Mouse (Mus musculus) megakaryocyte, embryonic 14.5 days (primary cell): ENCODE measurements at regions not wholly inside any gene's neighbourhood (a gene's known extent, or its start where the extent isn't known, plus 50 kb on each side); places are given as distances from the start of the nearest gene placed in this dataset.
A peak's percentile ranks its signal among the peaks of the same experiment; 100 is the strongest.

Experiments
- H3K27me3 ChIP-seq: replicated peaks from 2 replicates; pipeline ENCODE3; 2012; ENCODE audit warnings: inconsistent platforms
- H3K36me3 ChIP-seq: replicated peaks from 2 replicates; pipeline ENCODE3; 2012; ENCODE audit warnings: low read length, inconsistent platforms, mixed read lengths
- H3K4me1 ChIP-seq: 2 replicates; pipeline ENCODE4 v1.6.1; 2012; ENCODE audit warnings: inconsistent platforms
- H3K4me3 ChIP-seq: replicated peaks from 2 replicates; pipeline ENCODE3; 2012; ENCODE audit warnings: moderate library complexity, mild to moderate bottlenecking, inconsistent platforms
- H3K9me3 ChIP-seq: 2 replicates; pipeline ENCODE4 v1.6.1; 2012; ENCODE audit warnings: inconsistent platforms
- FLI1 ChIP-seq: IDR thresholded peaks from 2 replicates; pipeline ENCODE4 v1.6.1; 2012; ENCODE audit warnings: low read length, inconsistent platforms, mixed read lengths
- GATA1 ChIP-seq: IDR thresholded peaks from 3 replicates; pipeline ENCODE4 v1.6.1; 2012; ENCODE audit warnings: mixed read lengths, low read length, inconsistent platforms, borderline replicate concordance

DNA sequence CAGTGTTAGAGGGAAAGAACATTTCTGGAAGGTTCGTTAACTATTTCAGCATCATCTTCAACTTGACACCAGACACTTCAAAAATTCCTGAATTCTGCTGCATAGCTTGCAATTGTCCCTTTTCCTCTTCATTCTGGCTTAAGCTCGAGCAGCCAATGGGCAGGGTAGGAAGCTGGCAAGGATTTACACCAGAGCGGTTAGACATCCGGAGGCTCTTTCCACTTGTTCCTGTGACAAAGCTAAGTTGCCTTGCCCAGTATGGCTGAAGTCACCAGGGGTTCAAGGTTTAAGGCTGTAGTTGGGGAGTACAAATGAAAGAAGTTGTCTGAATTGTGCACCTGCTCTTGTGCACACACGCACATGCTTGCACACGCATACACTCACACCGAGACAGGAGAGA lies 206.8 kb upstream of the Serp2 start:
- Histone ChIP-seq H3K4me1 (peaks cover 50% of the 10 kb centered on the region), H3K4me3 (no peak overlapping the region), H3K27me3 (peaks cover 72% of the 10 kb centered on the region), H3K9me3 (no peaks in the 10 kb centered on the region), H3K36me3 (no peaks in the 10 kb centered on the region)
- no peak for TF ChIP-seq FLI1
- no peak for TF ChIP-seq GATA1

DNA sequence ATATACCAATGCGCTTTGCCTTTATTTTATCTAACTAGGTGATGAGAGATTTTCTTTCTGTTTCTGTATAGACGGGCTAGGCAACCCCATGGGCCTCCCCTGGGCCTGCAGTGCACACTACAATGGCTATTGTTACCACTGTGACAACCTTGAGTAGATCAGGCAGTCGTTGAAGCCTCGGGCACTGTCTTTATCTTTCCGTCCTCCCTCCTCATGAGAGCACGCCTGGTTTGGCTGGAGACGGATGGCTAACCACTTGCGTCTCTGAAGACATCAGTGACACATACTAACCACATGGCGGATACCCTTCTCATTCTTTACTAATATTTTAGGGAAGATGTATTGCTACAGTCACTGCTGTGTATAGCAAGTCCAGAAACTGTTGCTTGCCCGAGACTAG lies 206.1 kb upstream of the Serp2 start:
- peaks cover 50% of the 10 kb centered on the region for H3K4me1 ChIP-seq
- peak overlapping the region; percentile 16 for H3K4me3 ChIP-seq
- no peaks in the 10 kb centered on the region for H3K36me3 ChIP-seq
- TF ChIP-seq GATA1 = no peak
- TF ChIP-seq FLI1 = no peak
- H3K9me3 ChIP-seq = no peaks in the 10 kb centered on the region
- peaks cover 70% of the 10 kb centered on the region for H3K27me3 ChIP-seq

DNA sequence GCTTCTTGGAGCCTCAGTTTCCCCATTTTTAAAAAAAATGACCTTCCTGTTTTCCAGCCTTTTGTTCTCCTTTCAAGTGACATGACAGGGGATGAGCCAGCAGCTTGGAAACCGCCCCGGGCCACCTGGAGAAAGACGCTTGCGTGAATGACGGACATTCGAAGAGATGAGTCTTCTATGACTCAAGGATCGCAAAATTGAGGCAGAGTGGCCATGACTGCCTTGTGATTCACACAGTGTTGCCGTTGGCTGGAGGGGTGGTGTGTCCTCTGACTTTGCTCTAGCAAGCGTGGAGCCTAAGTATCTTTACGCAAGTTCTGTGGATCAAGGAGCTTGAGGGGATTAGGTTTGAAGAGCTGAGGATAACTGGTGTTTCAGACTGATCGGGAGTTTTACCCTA lies 205.0 kb upstream of the Serp2 start:
- no peaks in the 10 kb centered on the region for H3K36me3 ChIP-seq

DNA sequence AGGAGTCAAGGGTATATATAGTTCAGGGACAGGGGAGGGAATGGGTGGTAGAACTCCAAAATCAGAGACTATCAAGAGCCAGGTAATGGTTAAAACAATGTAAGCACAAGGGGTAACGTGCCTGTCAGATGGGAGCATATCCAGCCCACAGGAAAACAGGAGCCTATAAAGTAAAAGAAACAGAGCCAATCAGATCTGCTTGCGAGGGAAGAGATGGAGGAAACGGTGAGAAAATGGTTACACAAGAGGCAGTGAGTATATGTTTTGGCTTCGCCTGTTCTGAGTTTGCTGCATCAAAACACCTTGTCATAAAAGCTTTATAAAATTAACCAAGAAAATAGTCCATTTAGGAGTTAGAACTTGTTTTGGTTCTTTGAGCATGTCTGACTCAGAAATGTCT lies 204.6 kb upstream of the Serp2 start:
- no peak for TF ChIP-seq GATA1
- TF ChIP-seq FLI1 = no peak
- Histone ChIP-seq H3K9me3 (no peaks in the 10 kb centered on the region), H3K4me3 (no peak overlapping the region)

More for the DNA sequence above, 205.0 kb upstream of the Serp2 start:
- Histone ChIP-seq H3K4me3 (no peak overlapping the region), H3K4me1 (peaks cover 50% of the 10 kb centered on the region), H3K9me3 (no peaks in the 10 kb centered on the region), H3K27me3 (peaks cover 62% of the 10 kb centered on the region)
- TF ChIP-seq FLI1 (no peak), GATA1 (no peak)

DNA sequence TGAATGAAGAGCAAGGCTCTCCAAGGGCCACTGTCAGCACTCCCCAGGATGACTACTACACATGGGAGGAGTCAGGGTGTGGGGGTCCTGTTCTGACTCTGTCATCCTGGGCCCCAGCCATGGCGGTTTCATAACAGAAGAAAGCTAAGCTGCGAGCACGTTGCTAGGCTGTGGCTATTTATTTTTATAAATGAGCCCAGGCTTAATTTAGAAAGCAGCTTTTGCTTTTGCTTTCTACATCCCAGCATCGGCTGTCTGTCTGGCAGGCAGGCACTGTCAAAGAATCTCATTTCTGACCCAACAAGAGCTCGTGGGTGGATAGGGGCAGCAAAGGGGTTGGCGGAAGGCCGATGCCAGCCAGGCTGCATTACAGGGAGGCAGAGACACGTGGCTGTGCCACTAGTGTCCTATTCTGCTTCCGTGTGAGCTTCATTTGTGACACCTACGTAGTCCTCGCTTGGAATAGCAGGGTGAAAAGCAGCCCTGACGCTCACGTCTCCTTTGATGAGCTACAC lies 203.9 kb upstream of the Serp2 start:
- Histone ChIP-seq H3K4me3 (peak overlapping the region; percentile 42), H3K36me3 (no peaks in the 10 kb centered on the region), H3K27me3 (peaks cover 54% of the 10 kb centered on the region), H3K4me1 (peaks cover 54% of the 10 kb centered on the region), H3K9me3 (no peaks in the 10 kb centered on the region)
- TF ChIP-seq GATA1 = no peak
- no peak for TF ChIP-seq FLI1

More for the DNA sequence above, 204.6 kb upstream of the Serp2 start:
- Histone ChIP-seq H3K36me3 (no peaks in the 10 kb centered on the region), H3K27me3 (peaks cover 58% of the 10 kb centered on the region), H3K4me1 (peaks cover 50% of the 10 kb centered on the region)

DNA sequence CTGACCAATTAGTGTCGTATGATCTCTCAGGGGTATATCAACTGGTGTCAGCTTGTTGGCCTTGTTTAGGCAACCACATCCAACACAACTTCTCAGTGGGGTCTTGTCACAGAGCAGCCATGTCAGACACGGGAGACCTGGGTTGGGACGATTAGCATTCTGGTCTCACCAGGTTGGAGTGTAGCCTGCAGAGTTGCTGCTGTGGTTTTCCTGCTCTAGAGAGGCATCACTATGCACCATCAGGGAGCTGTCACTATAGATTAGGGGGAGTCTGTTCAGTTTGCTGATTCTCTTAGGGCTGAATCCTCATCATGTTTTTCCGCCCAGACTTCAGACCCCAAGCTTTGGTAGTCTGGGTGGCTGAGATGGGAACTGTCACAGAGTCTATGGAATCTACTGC lies 202.7 kb upstream of the Serp2 start:
- H3K4me3 ChIP-seq = no peak overlapping the region
- H3K9me3 ChIP-seq = no peaks in the 10 kb centered on the region
- peaks cover 44% of the 10 kb centered on the region for H3K4me1 ChIP-seq
- no peaks in the 10 kb centered on the region for H3K36me3 ChIP-seq
- TF ChIP-seq FLI1 = no peak
- TF ChIP-seq GATA1 = no peak
- H3K27me3 ChIP-seq = peaks cover 49% of the 10 kb centered on the region

DNA sequence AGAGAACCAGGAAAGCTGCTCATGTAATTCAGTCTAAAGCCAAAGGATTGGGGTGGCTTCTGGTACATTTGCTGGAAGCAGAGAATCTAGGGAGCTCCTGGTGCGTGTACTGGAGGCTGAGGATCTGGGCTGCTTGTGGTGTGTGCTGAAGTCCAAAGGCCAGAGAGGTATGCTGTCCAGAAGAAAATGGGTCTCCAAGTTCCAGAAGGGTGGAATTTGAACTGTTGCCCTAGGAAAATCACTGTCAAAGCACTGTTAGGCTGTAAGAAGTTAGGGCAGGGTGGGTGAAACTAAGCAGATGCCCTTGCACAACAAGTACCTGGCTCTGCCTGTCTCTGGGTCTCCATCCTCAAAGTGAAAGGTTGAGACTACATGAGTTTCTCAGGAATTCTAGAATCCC lies 201.9 kb upstream of the Serp2 start:
- TF ChIP-seq FLI1 (no peak), GATA1 (no peak)
- H3K27me3 ChIP-seq = peaks cover 41% of the 10 kb centered on the region
- H3K36me3 ChIP-seq = no peaks in the 10 kb centered on the region
- H3K4me1 ChIP-seq = peaks cover 36% of the 10 kb centered on the region
- H3K9me3 ChIP-seq = no peaks in the 10 kb centered on the region
- no peak overlapping the region for H3K4me3 ChIP-seq

DNA sequence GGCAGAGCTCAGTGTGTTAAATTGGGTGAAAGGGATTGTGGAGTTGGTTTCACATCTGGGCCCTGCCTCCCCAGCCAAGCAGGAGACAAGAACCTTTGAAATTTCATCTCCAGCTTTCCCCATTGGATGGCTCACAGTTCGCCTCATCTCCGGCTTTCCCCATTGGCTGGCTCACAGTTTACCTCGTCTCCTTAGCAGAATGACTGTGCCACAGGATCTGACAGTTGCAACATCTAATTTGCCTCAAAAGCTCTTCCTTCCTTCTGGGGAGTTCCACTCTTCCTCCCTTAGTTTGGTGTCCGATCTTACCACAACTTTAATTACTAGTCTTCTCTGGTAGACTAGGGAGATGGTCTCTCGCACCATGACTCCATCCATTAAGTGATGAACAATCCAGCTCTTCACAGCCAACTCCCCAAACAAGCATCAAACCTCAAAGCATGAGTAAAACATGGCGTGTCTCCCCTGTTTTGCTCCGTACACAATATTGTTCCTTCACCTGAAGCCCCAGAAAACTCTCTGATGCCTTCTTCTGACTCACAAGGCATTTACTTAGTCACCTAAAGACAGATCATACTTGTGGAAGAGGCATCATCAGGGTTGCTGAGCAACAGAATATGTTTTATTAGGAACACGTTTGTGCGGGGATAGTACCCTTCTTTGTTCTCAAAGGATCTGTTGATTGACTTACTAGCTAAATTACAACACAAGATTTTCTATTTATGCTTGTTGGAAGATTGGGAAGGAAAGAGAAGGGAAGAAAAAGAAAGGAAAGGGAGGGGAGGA lies 199.1 kb upstream of the Serp2 start:
- Histone ChIP-seq H3K36me3 (no peaks in the 10 kb centered on the region), H3K4me1 (peaks cover 14% of the 10 kb centered on the region), H3K9me3 (no peaks in the 10 kb centered on the region), H3K4me3 (no peak overlapping the region), H3K27me3 (peaks cover 38% of the 10 kb centered on the region)
- TF ChIP-seq GATA1 (no peak), FLI1 (no peak)

DNA sequence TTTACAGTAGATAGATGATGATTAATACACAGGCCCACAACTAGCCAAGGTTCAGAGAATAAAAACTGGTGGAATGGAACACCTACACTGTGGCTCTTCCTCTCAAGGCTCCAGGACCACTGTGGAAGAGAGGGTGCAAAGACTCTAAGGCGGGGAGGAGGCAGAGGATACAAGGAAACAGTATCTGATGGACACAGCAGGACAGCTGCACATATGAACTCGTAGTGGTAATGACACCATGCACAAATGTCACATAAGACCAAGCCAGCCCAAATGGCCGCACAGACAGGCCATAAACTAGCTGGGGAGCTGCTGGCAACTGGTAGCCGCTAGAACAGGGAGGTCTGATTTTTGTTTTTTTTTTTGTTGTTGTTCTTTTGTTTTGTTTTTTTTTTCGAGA lies 197.0 kb upstream of the Serp2 start:
- no peaks in the 10 kb centered on the region for H3K36me3 ChIP-seq
- TF ChIP-seq FLI1 (no peak), GATA1 (no peak)
- H3K9me3 ChIP-seq = no peaks in the 10 kb centered on the region
- H3K4me3 ChIP-seq = no peak overlapping the region
- peaks cover 27% of the 10 kb centered on the region for H3K27me3 ChIP-seq
- peaks cover 5% of the 10 kb centered on the region for H3K4me1 ChIP-seq

DNA sequence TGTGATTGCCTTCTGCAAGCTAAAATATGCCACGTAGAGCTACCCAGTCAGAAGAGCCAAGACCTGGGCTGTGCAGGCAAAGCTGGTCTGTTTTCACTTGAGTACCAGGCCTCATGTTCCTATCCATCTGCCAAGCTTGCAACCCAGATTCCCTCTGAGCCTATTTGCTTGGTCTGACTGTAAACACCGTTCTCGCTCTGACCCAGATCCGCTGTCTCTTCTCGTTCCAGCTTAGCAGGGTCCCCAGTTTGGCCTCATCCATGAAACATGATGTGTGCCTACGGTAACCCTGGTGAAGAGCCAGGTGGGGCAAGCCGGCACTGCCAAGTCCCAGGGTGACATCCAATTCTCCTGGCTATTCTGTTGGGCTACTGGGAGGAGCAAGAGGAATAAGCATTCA lies 192.5 kb upstream of the Serp2 start:
- TF ChIP-seq FLI1 (no peak), GATA1 (no peak)
- no peaks in the 10 kb centered on the region for H3K36me3 ChIP-seq
- peaks cover 6% of the 10 kb centered on the region for H3K9me3 ChIP-seq
- H3K4me3 ChIP-seq = no peak overlapping the region
- peaks cover 27% of the 10 kb centered on the region for H3K27me3 ChIP-seq
- H3K4me1 ChIP-seq = peaks cover 6% of the 10 kb centered on the region

DNA sequence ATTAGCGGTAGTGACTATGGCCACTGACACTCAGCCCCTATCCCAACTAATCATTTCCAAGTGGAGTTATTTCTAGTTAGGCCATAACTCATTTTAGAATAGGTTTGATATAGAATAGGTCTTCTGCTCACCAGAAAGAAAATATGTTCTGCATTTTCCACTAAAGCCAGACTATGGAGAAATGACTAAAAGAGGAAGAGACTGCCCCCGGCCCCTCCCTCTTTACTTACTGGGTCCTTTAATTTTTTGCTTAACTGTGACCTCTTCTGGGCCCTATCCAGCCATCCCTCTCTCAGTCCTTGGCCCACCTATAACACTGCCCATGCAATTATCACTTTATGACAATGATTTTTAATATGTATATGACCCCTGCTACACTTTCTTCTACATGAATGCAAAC lies 192.0 kb upstream of the Serp2 start:
- Histone ChIP-seq H3K9me3 (peaks cover 6% of the 10 kb centered on the region), H3K4me1 (peaks cover 11% of the 10 kb centered on the region), H3K27me3 (peaks cover 32% of the 10 kb centered on the region), H3K36me3 (no peaks in the 10 kb centered on the region), H3K4me3 (no peak overlapping the region)
- TF ChIP-seq FLI1 = no peak
- no peak for TF ChIP-seq GATA1
